Mouse (Mus musculus) myocyte (in vitro differentiated cells): ENCODE measurements around the gene Tmem117. TPM values are rescaled to one million over a fixed set of nuclear protein-coding genes. Genes with fewer than 3 reads are reported as not detected.

ENCODE experiments used
- H3K27me3 ChIP-seq: one replicate; pipeline ENCODE4 v1.6.1; 2011; ENCODE audit not compliant: control insufficient read depth, insufficient read depth, insufficient read length
- H3K36me3 ChIP-seq: one replicate; pipeline ENCODE4 v1.6.1; 2011; ENCODE audit not compliant: control insufficient read depth, insufficient read depth
- H3K4me2 ChIP-seq: one replicate; pipeline ENCODE4 v1.6.1; 2011; ENCODE audit warnings: low read depth, control low read depth
- H3K4me3 ChIP-seq: one replicate; pipeline ENCODE4 v1.5.1; 2011; ENCODE audit warnings: mild to moderate bottlenecking, control low read depth, moderate library complexity
- H3K79me2 ChIP-seq: one replicate; pipeline ENCODE4 v1.6.1; 2011; ENCODE audit not compliant: control insufficient read depth, insufficient read depth
- H3ac ChIP-seq: one replicate; pipeline ENCODE4 v1.6.1; 2011; ENCODE audit not compliant: control insufficient read depth, insufficient read length
- CEBPB ChIP-seq: IDR thresholded peaks from 2 replicates; pipeline ENCODE4 v1.6.1; 2011; ENCODE audit warnings: mild to moderate bottlenecking, moderate library complexity; ENCODE audit not compliant: poor library complexity, insufficient read depth, severe bottlenecking
- E2F4 ChIP-seq: IDR thresholded peaks from one replicate; pipeline ENCODE4 v1.6.1; 2011; ENCODE audit warnings: mild to moderate bottlenecking, control low read depth, moderate library complexity; ENCODE audit not compliant: insufficient read depth
- MAX ChIP-seq: IDR thresholded peaks from one replicate; pipeline ENCODE4 v1.6.1; 2011; ENCODE audit warnings: low read depth, mild to moderate bottlenecking, control low read depth
- MYOD1 ChIP-seq, 3 experiments: IDR thresholded peaks; one replicate each; pipeline ENCODE4 v1.6.1; 2011; ENCODE audit warnings: control low read depth in 2 of 3, low read depth in 2 of 3, mild to moderate bottlenecking in 2 of 3, moderate library complexity in 1 of 3; ENCODE audit not compliant: insufficient read length in 2 of 3, control insufficient read depth in 1 of 3
- MYOG ChIP-seq, 3 experiments: IDR thresholded peaks; one replicate each; pipeline ENCODE4 v1.6.1; 2011; ENCODE audit warnings: control low read depth in 2 of 3, low read depth in 2 of 3, mild to moderate bottlenecking in 2 of 3; ENCODE audit not compliant: insufficient read length in 2 of 3, control insufficient read depth in 1 of 3, insufficient read depth in 1 of 3
- POLR2A ChIP-seq: IDR thresholded peaks from one replicate; pipeline ENCODE4 v1.6.1; 2011; ENCODE audit warnings: low read depth, mild to moderate bottlenecking, control low read depth, moderate library complexity; ENCODE audit not compliant: insufficient read length
- POLR2AphosphoS2 ChIP-seq: IDR thresholded peaks from one replicate; pipeline ENCODE4 v1.6.1; 2011; ENCODE audit warnings: low read depth, control low read depth; ENCODE audit not compliant: insufficient read length
- REST ChIP-seq: IDR thresholded peaks from one replicate; pipeline ENCODE4 v1.6.1; 2011; ENCODE audit warnings: mild to moderate bottlenecking, control low read depth, moderate library complexity; ENCODE audit not compliant: insufficient read depth, insufficient read length
- SRF ChIP-seq: IDR thresholded peaks from one replicate; pipeline ENCODE4 v1.6.1; 2011; ENCODE audit warnings: low read depth; ENCODE audit not compliant: control insufficient read depth, insufficient read length
- TCF12 ChIP-seq: IDR thresholded peaks from one replicate; pipeline ENCODE4 v1.6.1; 2011; ENCODE audit warnings: mild to moderate bottlenecking, control low read depth; ENCODE audit not compliant: poor library complexity, insufficient read depth, severe bottlenecking
- TCF3 ChIP-seq: IDR thresholded peaks from one replicate; pipeline ENCODE4 v1.6.1; 2011; ENCODE audit warnings: low read depth, control low read depth; ENCODE audit not compliant: insufficient read length
- USF1 ChIP-seq: IDR thresholded peaks from one replicate; pipeline ENCODE4 v1.6.1; 2011; ENCODE audit warnings: low read depth, mild to moderate bottlenecking, control low read depth, moderate library complexity
- polyA plus RNA-seq: library from polyadenylated mRNA; unstranded; fragments of >200 nt; fragmentation: generic; extraction: Trizol; gene quantifications from one replicate; pipeline ENCODE4 v1.2.1, GENCODE M21; 2012; ENCODE audit warnings: missing spikeins

Tmem117 gene
- polyA plus RNA-seq, 1 experiment = 0.37 TPM

- H3K36me3 ChIP-seq = no peaks in the 10 kb centered on the region
- no peaks in the 10 kb centered on the region for H3K79me2 ChIP-seq
- H3K4me2 ChIP-seq = no peak overlapping the region
- no peaks in the 10 kb centered on the region for H3K27me3 ChIP-seq
- H3K4me3 ChIP-seq = no peak overlapping the region
- no peak overlapping the region for H3ac ChIP-seq
- TF ChIP-seq SRF (no peak), TCF3 (no peak), CEBPB (no peak), USF1 (no peak), E2F4 (no peak), TCF12 (no peak), MYOD1 (IDR thresholded peaks at IDR 0.05; ENCODE audit: control insufficient read depth in 1 of 3, insufficient read length in 2 of 3, low read depth in 2 of 3) (no peak), REST (no peak)
Observed at GRCm38 (mm10) chr15:95068023-95068422, 439.0 kb downstream of the Tmem117 start.

GRCm38 (mm10) chr15:95068799-95069198 lies 439.8 kb downstream of the Tmem117 start:
- no peaks in the 10 kb centered on the region for H3K27me3 ChIP-seq
- no peak overlapping the region for H3K4me3 ChIP-seq

GRCm38 (mm10) chr15:95070881-95071280 lies 441.8 kb downstream of the Tmem117 start:
- H3K4me2 ChIP-seq = no peak overlapping the region
- TF ChIP-seq USF1 (no peak), MYOG (IDR thresholded peaks at IDR 0.05; ENCODE audit: control insufficient read depth in 1 of 3, insufficient read depth in 1 of 3, insufficient read length in 2 of 3, low read depth in 2 of 3) (no peak), POLR2A (no peak)
- no peak overlapping the region for H3K4me3 ChIP-seq
- no peaks in the 10 kb centered on the region for H3K79me2 ChIP-seq
- no peaks in the 10 kb centered on the region for H3K36me3 ChIP-seq
- H3K27me3 ChIP-seq = no peaks in the 10 kb centered on the region
- no peak overlapping the region for H3ac ChIP-seq

More at GRCm38 (mm10) chr15:95068799-95069198, 439.8 kb downstream of the Tmem117 start:
- Histone ChIP-seq H3K79me2 (no peaks in the 10 kb centered on the region), H3K36me3 (no peaks in the 10 kb centered on the region), H3ac (no peak overlapping the region), H3K4me2 (no peak overlapping the region)
- TF ChIP-seq MYOD1 (IDR thresholded peaks at IDR 0.05; ENCODE audit: control insufficient read depth in 1 of 3, insufficient read length in 2 of 3, low read depth in 2 of 3) = no peak

- H3K36me3 ChIP-seq = no peaks in the 10 kb centered on the region
- no peak overlapping the region for H3K4me3 ChIP-seq
- H3ac ChIP-seq = no peak overlapping the region
- H3K4me2 ChIP-seq = no peak overlapping the region
- H3K27me3 ChIP-seq = no peaks in the 10 kb centered on the region
- no peaks in the 10 kb centered on the region for H3K79me2 ChIP-seq
- no peak for TF ChIP-seq POLR2A
- no peak for TF ChIP-seq TCF12
- no peak for TF ChIP-seq MYOG (IDR thresholded peaks at IDR 0.05; ENCODE audit: control insufficient read depth in 1 of 3, insufficient read depth in 1 of 3, insufficient read length in 2 of 3, low read depth in 2 of 3)
- no peak for TF ChIP-seq USF1
- no peak for TF ChIP-seq TCF3
- TF ChIP-seq SRF = no peak
- TF ChIP-seq MAX = no peak
- TF ChIP-seq MYOD1 (IDR thresholded peaks at IDR 0.05; ENCODE audit: control insufficient read depth in 1 of 3, insufficient read length in 2 of 3, low read depth in 2 of 3) = no peak
- no peak for TF ChIP-seq REST
- no peak for TF ChIP-seq CEBPB
- TF ChIP-seq POLR2AphosphoS2 = no peak
- no peak for TF ChIP-seq E2F4
Observed at GRCm38 (mm10) chr15:95075356-95075755, 446.3 kb downstream of the Tmem117 start.

- no peaks in the 10 kb centered on the region for H3K27me3 ChIP-seq
Observed at GRCm38 (mm10) chr15:95081654-95082053, 452.6 kb downstream of the Tmem117 start.

More at GRCm38 (mm10) chr15:95081654-95082053, 452.6 kb downstream of the Tmem117 start:
- no peak overlapping the region for H3K4me2 ChIP-seq
- H3K36me3 ChIP-seq = no peaks in the 10 kb centered on the region
- H3K79me2 ChIP-seq = no peaks in the 10 kb centered on the region
- H3K4me3 ChIP-seq = no peak overlapping the region
- TF ChIP-seq USF1 (no peak), REST (no peak), POLR2AphosphoS2 (no peak), POLR2A (no peak), CEBPB (no peak), MAX (no peak), TCF3 (no peak), MYOD1 (IDR thresholded peaks at IDR 0.05; ENCODE audit: control insufficient read depth in 1 of 3, insufficient read length in 2 of 3, low read depth in 2 of 3) (no peak), E2F4 (no peak), TCF12 (no peak), SRF (no peak), MYOG (IDR thresholded peaks at IDR 0.05; ENCODE audit: control insufficient read depth in 1 of 3, insufficient read depth in 1 of 3, insufficient read length in 2 of 3, low read depth in 2 of 3) (no peak)
- H3ac ChIP-seq = no peak overlapping the region
